Mouse (Mus musculus) cerebellum, postnatal 14 days (tissue): ENCODE data around the gene Sergef.

ENCODE experiments used
- DNase-seq, 2 experiments: peaks; one replicate each; pipeline ENCODE4 v3.0.0; 2021; ENCODE audit warnings: mixed read lengths in 2 of 2

Gene Sergef

GRCm38 (mm10) chr7:46492134-46492678 lies 147.4 kb downstream of the Sergef start:
- DNase-seq, result peak in 1 of 2 experiments; percentile 45

GRCm38 (mm10) chr7:46487354-46487753 lies 152.3 kb downstream of the Sergef start:
- no peak for DNase-seq

- peak; percentile 47 to 63 for DNase-seq
Observed at GRCm38 (mm10) chr7:46486761-46487160, 152.8 kb downstream of the Sergef start.

- no peak for DNase-seq
Observed at GRCm38 (mm10) chr7:46484223-46484622, 155.4 kb downstream of the Sergef start.

- DNase-seq, result no peak
Observed at GRCm38 (mm10) chr7:46483050-46483449, 156.6 kb downstream of the Sergef start.

- no peak for DNase-seq
Observed at GRCm38 (mm10) chr7:46482099-46482531, 157.5 kb downstream of the Sergef start.

GRCm38 (mm10) chr7:46479793-46480192 lies 159.8 kb downstream of the Sergef start:
- DNase-seq, result peak; percentile 59 to 65

GRCm38 (mm10) chr7:46477456-46477855 lies 162.2 kb downstream of the Sergef start:
- DNase-seq, result no peak

GRCm38 (mm10) chr7:46475464-46475863 lies 164.1 kb downstream of the Sergef start:
- peak; percentile 50 to 68 for DNase-seq

GRCm38 (mm10) chr7:46473141-46473540 lies 166.5 kb downstream of the Sergef start:
- peak in 1 of 2 experiments; percentile 47 for DNase-seq

- DNase-seq, result no peak
Observed at GRCm38 (mm10) chr7:46471054-46471737, 168.4 kb downstream of the Sergef start.

- DNase-seq, result no peak
Observed at GRCm38 (mm10) chr7:46469542-46469941, 170.1 kb downstream of the Sergef start.

- DNase-seq, result no peak
Observed at GRCm38 (mm10) chr7:46466422-46466981, 173.1 kb downstream of the Sergef start.

GRCm38 (mm10) chr7:46463136-46463535 lies 176.5 kb downstream of the Sergef start:
- DNase-seq, result no peak

GRCm38 (mm10) chr7:46462287-46462686 lies 177.3 kb downstream of the Sergef start:
- DNase-seq, result peak in 1 of 2 experiments; percentile 45

- no peak for DNase-seq
Observed at GRCm38 (mm10) chr7:46459605-46460245, 179.9 kb downstream of the Sergef start.

- peak; percentile 87 to 89 for DNase-seq
Observed at GRCm38 (mm10) chr7:46459200-46459599, 180.4 kb downstream of the Sergef start.

GRCm38 (mm10) chr7:46457889-46458288 lies 181.7 kb downstream of the Sergef start:
- peak in 1 of 2 experiments; percentile 43 for DNase-seq

GRCm38 (mm10) chr7:46453930-46454679 lies 185.5 kb downstream of the Sergef start:
- DNase-seq, result peak; percentile 82 to 85

- peak; percentile 45 to 52 for DNase-seq
Observed at GRCm38 (mm10) chr7:46448922-46449645, 190.5 kb downstream of the Sergef start.

GRCm38 (mm10) chr7:46447473-46448165 lies 192.0 kb downstream of the Sergef start:
- peak; percentile 57 to 75 for DNase-seq
